Comparison of ENCODE assay signal across 13 mouse cellular contexts in genomic region chr1:62697353-62697752, GRCm38 (mm10). TPM values are rescaled to one million over a fixed set of nuclear protein-coding genes. Genes with fewer than 3 reads are reported as not detected.
DNase-seq lines count a peak whose midpoint lies in the region; ATAC-seq and TF ChIP-seq lines count a peak whose summit lies in the region.
"Had no signal": no experiment of that assay in that cellular context is flagged by ENCODE, and none has a peak within 500 bp of the region (broad histone marks: within the 10 kb centered on the region; RNA-seq: fewer than 3 reads in every experiment).

No protein-coding gene starts in this region.

- H3K4me3 ChIP-seq in embryonic facial prominence, embryonic 11.5 days (ENCODE audit: low read depth, low read length), result no peak overlapping the region
- H3K4me3 ChIP-seq in embryonic facial prominence, embryonic 10.5 days, result no peak overlapping the region
- H3K4me3 ChIP-seq in heart, postnatal 0 days (ENCODE audit: low read depth, low read length), result no peak overlapping the region
- H3K4me3 ChIP-seq in heart, embryonic 10.5 days, result no peak overlapping the region
- H3K4me3 ChIP-seq in lung, embryonic 15.5 days, result no peak overlapping the region
- H3K4me3 ChIP-seq in lung, postnatal 0 days (ENCODE audit: low read depth, low read length), result no peak overlapping the region
- H3K4me3 ChIP-seq in embryonic facial prominence, embryonic 13.5 days, result no peak overlapping the region
- H3K4me3 ChIP-seq: hindbrain, embryonic 15.5 days; limb, embryonic 15.5 days had no signal

- ATAC-seq in embryonic facial prominence, embryonic 11.5 days (replicated peaks; ENCODE audit: insufficient number of reproducible peaks, low FRiP score, low TSS enrichment, low read depth), result 0 out of 2 replicates have a peak, but pooled peaks have one; percentile 40
- no peak for ATAC-seq in heart, postnatal 0 days (ENCODE audit: insufficient read depth, low read depth)
- ATAC-seq in lung, embryonic 15.5 days (ENCODE audit: borderline replicate concordance, extremely low read depth, low FRiP score, low TSS enrichment), result no peak
- ATAC-seq in lung, postnatal 0 days, result no peak
- ATAC-seq in embryonic facial prominence, embryonic 13.5 days (ENCODE audit: insufficient number of reproducible peaks, insufficient read depth, low FRiP score, low TSS enrichment, low read depth), result no peak
- ATAC-seq: liver, postnatal 0 days had no signal

- H3K4me2 ChIP-seq in embryonic facial prominence, embryonic 11.5 days (ENCODE audit: low read depth, low read length), result no peak overlapping the region
- H3K4me2 ChIP-seq in heart, postnatal 0 days (ENCODE audit: low read depth, low read length), result peak overlapping the region; percentile 21; the same call in 1 of the 2 replicates
- peak overlapping the region; percentile 38; the same call in 1 of the 2 replicates for H3K4me2 ChIP-seq in lung, embryonic 15.5 days
- no peak overlapping the region for H3K4me2 ChIP-seq in lung, postnatal 0 days (replicated peaks; ENCODE audit: low read depth, low read length)
- peak overlapping the region; percentile 39; the same call in 1 of the 2 replicates for H3K4me2 ChIP-seq in embryonic facial prominence, embryonic 13.5 days

- H3K27me3 ChIP-seq in embryonic facial prominence, embryonic 11.5 days (ENCODE audit: control insufficient read depth, insufficient read depth, low read length), result no peaks in the 10 kb centered on the region
- H3K27me3 ChIP-seq in embryonic facial prominence, embryonic 10.5 days (replicated peaks; ENCODE audit: low read depth, poor library complexity, severe bottlenecking), result peaks cover 38% of the 10 kb centered on the region
- H3K27me3 ChIP-seq in heart, postnatal 0 days (ENCODE audit: control insufficient read depth, insufficient read depth, low read length), result peaks cover 10% of the 10 kb centered on the region; the same call in 1 of the 2 replicates
- H3K27me3 ChIP-seq in heart, embryonic 10.5 days (ENCODE audit: insufficient read depth, poor library complexity, severe bottlenecking), result peaks cover 16% of the 10 kb centered on the region; the same call in 1 of the 2 replicates
- H3K27me3 ChIP-seq in lung, embryonic 15.5 days, result no peaks in the 10 kb centered on the region
- H3K27me3 ChIP-seq in lung, postnatal 0 days (replicated peaks; ENCODE audit: insufficient read depth, low read length), result no peaks in the 10 kb centered on the region
- H3K27me3 ChIP-seq in embryonic facial prominence, embryonic 13.5 days, result peaks cover 13% of the 10 kb centered on the region

- no peak for TF ChIP-seq EP300 in heart, postnatal 0 days (IDR thresholded peaks at IDR 0.05; ENCODE audit: low read depth)
- TF ChIP-seq EP300 in lung, postnatal 0 days (IDR thresholded peaks at IDR 0.05), result no peak

- H3K9ac ChIP-seq in embryonic facial prominence, embryonic 11.5 days (replicated peaks; ENCODE audit: low read length), result no peak overlapping the region
- H3K9ac ChIP-seq in heart, postnatal 0 days (replicated peaks; ENCODE audit: low read depth, low read length), result no peak overlapping the region
- H3K9ac ChIP-seq in lung, embryonic 15.5 days, result no peak overlapping the region
- no peak overlapping the region for H3K9ac ChIP-seq in lung, postnatal 0 days (replicated peaks; ENCODE audit: low read depth)
- H3K9ac ChIP-seq in embryonic facial prominence, embryonic 13.5 days, result no peak overlapping the region
- H3K9ac ChIP-seq: hindbrain, embryonic 15.5 days; limb, embryonic 15.5 days; liver, postnatal 0 days had no signal

- H3K4me1 ChIP-seq in embryonic facial prominence, embryonic 11.5 days (ENCODE audit: control insufficient read depth, insufficient read depth, low read length), result peaks cover 3% of the 10 kb centered on the region; the same call in 1 of the 2 replicates
- H3K4me1 ChIP-seq in embryonic facial prominence, embryonic 10.5 days, result peaks cover 41% of the 10 kb centered on the region
- peaks cover 3% of the 10 kb centered on the region; the same call in 1 of the 2 replicates for H3K4me1 ChIP-seq in heart, postnatal 0 days (ENCODE audit: control insufficient read depth, insufficient read depth)
- 0 out of 2 replicates have a peak, but pooled peaks cover 4% of the 10 kb centered on the region for H3K4me1 ChIP-seq in heart, embryonic 10.5 days
- H3K4me1 ChIP-seq in lung, embryonic 15.5 days, result peaks cover 12% of the 10 kb centered on the region
- peaks cover 2% of the 10 kb centered on the region; the same call in 1 of the 2 replicates for H3K4me1 ChIP-seq in lung, postnatal 0 days (ENCODE audit: insufficient read depth, low read depth, low read length)
- peaks cover 34% of the 10 kb centered on the region for H3K4me1 ChIP-seq in embryonic facial prominence, embryonic 13.5 days

- no peaks in the 10 kb centered on the region for H3K36me3 ChIP-seq in embryonic facial prominence, embryonic 11.5 days (replicated peaks; ENCODE audit: control insufficient read depth, insufficient read depth, low read depth, low read length)
- H3K36me3 ChIP-seq in embryonic facial prominence, embryonic 10.5 days (replicated peaks), result no peaks in the 10 kb centered on the region
- no peaks in the 10 kb centered on the region for H3K36me3 ChIP-seq in heart, postnatal 0 days (replicated peaks; ENCODE audit: control insufficient read depth, insufficient read depth, low read length)
- H3K36me3 ChIP-seq in heart, embryonic 10.5 days, result no peaks in the 10 kb centered on the region
- H3K36me3 ChIP-seq in lung, embryonic 15.5 days, result no peaks in the 10 kb centered on the region
- H3K36me3 ChIP-seq in lung, postnatal 0 days (ENCODE audit: insufficient read depth, low read length), result no peaks in the 10 kb centered on the region
- no peaks in the 10 kb centered on the region for H3K36me3 ChIP-seq in embryonic facial prominence, embryonic 13.5 days
- H3K36me3 ChIP-seq: hindbrain, embryonic 15.5 days; limb, embryonic 15.5 days had no signal

- H3K9me3 ChIP-seq in embryonic facial prominence, embryonic 11.5 days (replicated peaks; ENCODE audit: control insufficient read depth, low read length), result no peaks in the 10 kb centered on the region
- no peaks in the 10 kb centered on the region for H3K9me3 ChIP-seq in embryonic facial prominence, embryonic 10.5 days
- no peaks in the 10 kb centered on the region for H3K9me3 ChIP-seq in heart, postnatal 0 days (replicated peaks; ENCODE audit: control insufficient read depth, low read length)
- H3K9me3 ChIP-seq in heart, embryonic 10.5 days, result no peaks in the 10 kb centered on the region
- H3K9me3 ChIP-seq in lung, embryonic 15.5 days, result no peaks in the 10 kb centered on the region
- H3K9me3 ChIP-seq in lung, postnatal 0 days (ENCODE audit: low read length), result no peaks in the 10 kb centered on the region
- no peaks in the 10 kb centered on the region for H3K9me3 ChIP-seq in embryonic facial prominence, embryonic 13.5 days
- H3K9me3 ChIP-seq: hindbrain, embryonic 15.5 days; limb, embryonic 15.5 days had no signal

- no peak overlapping the region for H3K27ac ChIP-seq in embryonic facial prominence, embryonic 11.5 days (replicated peaks; ENCODE audit: low read depth, low read length)
- H3K27ac ChIP-seq in embryonic facial prominence, embryonic 10.5 days (replicated peaks), result no peak overlapping the region
- H3K27ac ChIP-seq in heart, postnatal 0 days (ENCODE audit: low read depth), result no peak overlapping the region
- H3K27ac ChIP-seq in heart, embryonic 10.5 days, result no peak overlapping the region
- no peak overlapping the region for H3K27ac ChIP-seq in lung, embryonic 15.5 days
- no peak overlapping the region for H3K27ac ChIP-seq in lung, postnatal 0 days (ENCODE audit: low read length)
- H3K27ac ChIP-seq in embryonic facial prominence, embryonic 13.5 days, result no peak overlapping the region
- H3K27ac ChIP-seq: hindbrain, embryonic 15.5 days; limb, embryonic 15.5 days had no signal

- no peak for DNase-seq in embryonic facial prominence, embryonic 11.5 days (ENCODE audit: low spot score)
- no peak for DNase-seq in embryonic facial prominence, embryonic 10.5 days (ENCODE audit: low spot score)
- DNase-seq in heart, postnatal 0 days (ENCODE audit: low spot score), result no peak
- DNase-seq in heart, embryonic 10.5 days (ENCODE audit: low spot score), result no peak
- DNase-seq in lung, postnatal 0 days (ENCODE audit: low spot score), result no peak
- DNase-seq in spleen, postnatal 36 days (ENCODE audit: low spot score in 2 of 2), result no peak
- DNase-seq: cerebellum, adult 9-11 months; gastrocnemius, postnatal 10 days; liver, postnatal 0 days had no signal

- WGBS in embryonic facial prominence, embryonic 11.5 days, result 42% methylated on average over 3 of the region's 3 CpGs
- WGBS in embryonic facial prominence, embryonic 10.5 days, result 59% methylated on average over 3 of the region's 3 CpGs
- WGBS in heart, postnatal 0 days, result 54% methylated on average over 3 of the region's 3 CpGs
- WGBS in heart, embryonic 10.5 days, result 52% methylated on average over 3 of the region's 3 CpGs
- WGBS in lung, embryonic 15.5 days, result 31% methylated on average over 3 of the region's 3 CpGs
- WGBS in lung, postnatal 0 days, result 36% methylated on average over 3 of the region's 3 CpGs
- 54% methylated on average over 3 of the region's 3 CpGs for WGBS in embryonic facial prominence, embryonic 13.5 days

- TF ChIP-seq CTCF in heart, postnatal 0 days (IDR thresholded peaks at IDR 0.05; ENCODE audit: low read depth), result no peak
- TF ChIP-seq CTCF in lung, postnatal 0 days (IDR thresholded peaks at IDR 0.05), result no peak

RNA-seq across cellular contexts. Expression of gene Nrp2, which starts 5.7 kb away (rescaled TPM):
- polyA plus RNA-seq in embryonic facial prominence, embryonic 11.5 days (2014; fragmentation: Nextera tagmentation; extraction: Ambion mirVana), result 20.2 and 23.7 TPM in 2 replicates
- polyA plus RNA-seq in embryonic facial prominence, embryonic 10.5 days (2016; fragmentation: Nextera tagmentation; extraction: Ambion mirVana), result 20.5 and 21.4 TPM in 2 replicates
- total RNA-seq in heart, postnatal 0 days (2014; rRNA removed; ENCODE audit: low replicate concordance), result 12.8 and 20.2 TPM in 2 replicates
- 5.2 and 5.4 TPM in 2 replicates for polyA plus RNA-seq in heart, postnatal 0 days (2015; fragmentation: Nextera tagmentation; extraction: Ambion mirVana)
- polyA plus RNA-seq in heart, embryonic 10.5 days (2016; fragmentation: Nextera tagmentation; extraction: Ambion mirVana), result 7.0 and 18.0 TPM in 2 replicates
- 11.5 and 12.4 TPM in 2 replicates for polyA plus RNA-seq in lung, embryonic 15.5 days (2015; fragmentation: Nextera tagmentation; extraction: Ambion mirVana)
- polyA plus RNA-seq in lung, postnatal 0 days (2015; fragmentation: Nextera tagmentation; extraction: Ambion mirVana), result 14.0 and 17.5 TPM in 2 replicates
- 48.3 and 51.3 TPM in 2 replicates for polyA plus RNA-seq in embryonic facial prominence, embryonic 13.5 days (2015; fragmentation: Nextera tagmentation; extraction: Ambion mirVana)

Comparison
In these comparisons a context has a peak if more than half of its experiments do, and no peak if none do; other contexts are left out.
1. H3K4me2 ChIP-seq: peak in heart, postnatal 0 days (single experiment), lung, embryonic 15.5 days (single experiment) and embryonic facial prominence, embryonic 13.5 days (single experiment); none in embryonic facial prominence, embryonic 11.5 days (single experiment) and lung, postnatal 0 days (single experiment).